Mouse (Mus musculus): Measurements from ENCODE around the gene Trpm3.

The Trpm3 gene

DNA sequence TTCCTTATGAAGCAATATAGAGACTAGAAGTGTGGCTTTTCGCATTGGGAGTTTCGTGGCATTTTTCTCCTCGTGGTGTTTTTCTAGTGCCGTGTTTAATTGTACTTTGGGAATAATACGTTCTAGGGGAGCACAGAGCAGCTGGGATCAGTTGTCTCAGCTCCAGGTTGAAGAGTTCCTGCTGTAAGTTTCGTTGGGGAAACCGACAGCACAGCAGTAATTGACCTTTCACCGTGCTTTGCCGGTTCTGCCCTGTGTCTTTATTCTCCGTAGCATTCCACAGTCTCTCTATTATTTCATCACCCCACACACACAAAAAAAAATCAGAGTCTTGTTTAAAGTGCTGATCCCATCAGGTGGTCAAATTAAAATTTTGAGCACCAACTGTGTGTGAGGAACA, 496.8 kb downstream of the Trpm3 start:
- no peak for DNase-seq (ENCODE audit: low spot score in 2 of 2)

DNA sequence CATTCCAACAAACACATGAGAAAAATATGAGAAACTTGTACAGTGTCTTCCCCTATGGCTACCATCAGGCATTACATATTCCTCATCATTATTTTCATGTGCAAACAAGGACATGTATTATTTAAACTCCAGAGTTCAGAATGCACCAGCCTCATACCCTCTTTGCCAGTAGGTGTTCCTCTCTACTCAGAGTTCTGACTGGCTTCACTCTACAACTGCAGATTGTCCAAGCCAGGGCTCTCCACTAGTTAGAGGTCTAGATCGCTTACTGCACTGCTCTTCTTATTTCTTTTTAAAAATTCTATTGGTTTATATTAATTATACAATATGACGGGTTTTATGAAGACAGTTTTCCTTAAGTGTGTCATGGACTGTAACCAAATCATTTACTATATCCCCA, 498.9 kb downstream of the Trpm3 start:
- DNase-seq (ENCODE audit: low spot score in 2 of 2) = no peak

DNA sequence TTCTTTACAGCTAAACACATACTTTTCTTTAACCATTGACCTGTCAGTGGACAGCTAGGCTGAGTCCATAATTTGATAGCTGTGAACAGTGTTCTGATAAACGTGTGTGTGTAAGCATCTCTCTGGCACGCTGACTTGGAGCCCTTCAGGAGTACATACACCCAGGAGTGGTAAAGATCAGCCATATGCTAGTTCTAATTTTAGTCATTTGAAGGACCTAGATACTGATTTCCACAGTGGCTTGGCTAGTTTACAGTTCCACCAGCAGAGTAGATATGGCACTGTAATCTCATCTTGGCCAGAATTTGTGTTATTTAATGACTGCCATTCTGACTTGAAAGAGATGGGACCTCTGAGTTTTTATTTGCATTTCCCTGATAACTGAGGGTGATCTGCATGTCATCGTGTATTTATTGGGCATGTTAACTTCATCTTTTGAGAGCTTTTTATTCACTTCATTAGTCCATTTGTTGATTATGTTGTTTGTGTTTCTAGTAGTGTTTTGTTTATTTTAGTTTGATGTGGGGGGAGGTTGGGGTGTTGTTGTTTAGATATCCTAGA, 499.6 kb downstream of the Trpm3 start:
- DNase-seq (ENCODE audit: low spot score in 2 of 2) = no peak

DNA sequence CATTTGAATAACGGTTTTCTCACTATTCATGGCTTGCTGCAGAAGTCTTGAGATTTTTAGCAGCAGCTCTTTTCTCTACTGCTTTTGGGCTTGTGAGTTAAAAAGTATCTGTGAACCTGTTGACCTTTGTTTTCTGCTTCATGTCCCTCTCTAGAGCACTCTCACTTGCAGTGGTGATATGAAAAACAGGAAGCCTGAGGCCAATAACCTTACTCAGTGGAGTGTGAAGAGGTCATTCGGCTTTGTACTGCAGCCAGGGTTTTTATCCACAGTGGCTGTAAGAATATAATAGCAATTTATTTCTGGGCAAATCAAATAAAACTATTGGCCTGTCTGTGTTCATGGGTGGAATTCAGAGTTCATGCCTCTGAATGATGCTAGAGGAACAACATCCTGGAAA, 503.3 kb downstream of the Trpm3 start:
- no peak for DNase-seq (ENCODE audit: low spot score in 2 of 2)

DNA sequence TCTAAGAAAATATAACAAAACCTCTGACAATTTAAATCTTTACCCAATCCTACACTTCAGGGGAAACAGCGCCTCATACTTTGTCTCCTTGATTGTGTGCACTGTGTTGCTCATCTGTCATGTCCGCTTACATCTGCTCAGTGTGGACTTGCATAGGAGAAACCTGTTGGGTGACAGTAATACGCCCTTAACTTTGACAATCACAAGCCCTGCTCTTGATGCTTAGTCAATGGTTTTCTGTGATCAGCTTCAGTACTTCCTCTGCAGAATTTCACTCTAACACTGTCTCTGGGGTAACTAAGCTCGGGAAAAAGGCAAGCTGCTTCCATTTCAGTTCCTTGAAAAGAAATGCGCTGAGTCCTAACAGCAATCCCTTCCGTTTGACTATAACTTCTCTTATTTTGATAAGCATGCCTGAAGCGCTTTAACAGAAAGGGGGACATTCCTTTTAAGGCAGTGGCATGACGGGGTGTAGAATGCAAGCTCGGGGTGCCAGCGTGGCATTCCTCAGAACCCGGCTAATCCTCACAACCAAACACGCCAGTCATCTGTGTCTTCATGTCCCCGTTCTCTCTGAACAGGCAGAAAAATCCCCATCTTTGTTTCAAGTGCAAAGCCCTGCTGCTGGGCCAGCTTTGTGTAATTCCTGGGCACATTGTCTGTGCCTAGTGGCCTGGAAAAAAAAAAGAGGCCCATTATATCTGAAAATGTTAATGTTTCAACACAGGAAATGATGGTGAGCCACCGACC, 517.8 kb downstream of the Trpm3 start:
- peak in 1 of 2 experiments; percentile 33 for DNase-seq (ENCODE audit: low spot score in 2 of 2)

DNA sequence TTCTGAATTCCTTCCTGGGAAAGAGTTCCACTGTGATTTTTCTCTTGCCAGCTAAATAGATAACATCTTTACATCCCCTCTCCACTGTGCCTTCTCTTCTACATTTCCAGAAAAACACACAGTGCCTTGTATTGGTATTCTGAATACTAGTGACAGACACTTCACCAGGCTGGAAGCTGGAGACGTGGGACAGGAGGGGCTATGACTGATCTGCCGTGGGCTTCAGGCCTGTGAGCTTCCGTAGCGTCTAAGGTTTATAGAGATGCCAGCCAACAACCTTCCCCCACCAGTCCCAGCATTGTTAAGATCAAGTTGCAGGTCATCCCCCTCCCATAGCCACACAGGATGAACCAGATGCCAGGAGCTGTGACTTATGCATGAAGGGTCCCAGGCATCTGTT, 518.4 kb downstream of the Trpm3 start:
- DNase-seq (ENCODE audit: low spot score in 2 of 2) = no peak

DNA sequence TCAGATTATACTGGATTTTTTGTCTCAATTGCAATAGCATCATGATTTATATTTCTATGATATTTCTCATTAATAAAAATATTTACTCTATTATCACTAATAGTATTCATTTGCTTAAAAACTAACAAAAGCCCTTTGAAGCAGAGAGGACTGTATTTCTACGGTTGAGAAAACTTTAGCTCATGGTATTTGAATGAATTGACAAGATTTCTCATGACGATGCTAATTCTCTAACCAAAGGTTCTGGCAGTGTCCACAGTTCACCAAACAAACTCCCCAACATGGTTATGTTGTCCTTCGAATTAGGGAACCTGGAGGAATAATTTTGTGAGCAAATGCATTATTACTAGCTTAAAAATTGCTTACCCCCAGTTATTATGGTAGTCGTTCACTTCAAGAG, 526.6 kb downstream of the Trpm3 start:
- DNase-seq (ENCODE audit: low spot score in 2 of 2) = no peak

DNA sequence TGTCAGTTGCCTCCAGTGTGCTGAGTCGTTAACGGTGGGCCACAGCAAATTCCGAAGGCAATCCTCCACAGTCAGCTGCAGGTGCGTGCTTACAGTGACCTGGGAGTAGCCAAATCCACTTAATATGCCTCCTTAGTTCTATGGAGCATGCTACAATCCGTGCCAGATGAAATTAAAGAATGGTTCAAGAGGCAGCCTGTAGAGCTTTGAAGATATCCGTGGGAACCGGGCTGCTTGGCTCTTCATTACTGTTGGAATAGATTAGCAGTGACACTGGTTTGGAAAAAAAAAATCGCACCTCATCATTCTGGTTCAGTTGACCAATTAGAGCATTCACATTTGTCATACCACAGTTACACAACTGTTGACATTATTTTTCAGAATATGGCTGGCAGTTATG, 531.4 kb downstream of the Trpm3 start:
- no peak for DNase-seq (ENCODE audit: low spot score in 2 of 2)

DNA sequence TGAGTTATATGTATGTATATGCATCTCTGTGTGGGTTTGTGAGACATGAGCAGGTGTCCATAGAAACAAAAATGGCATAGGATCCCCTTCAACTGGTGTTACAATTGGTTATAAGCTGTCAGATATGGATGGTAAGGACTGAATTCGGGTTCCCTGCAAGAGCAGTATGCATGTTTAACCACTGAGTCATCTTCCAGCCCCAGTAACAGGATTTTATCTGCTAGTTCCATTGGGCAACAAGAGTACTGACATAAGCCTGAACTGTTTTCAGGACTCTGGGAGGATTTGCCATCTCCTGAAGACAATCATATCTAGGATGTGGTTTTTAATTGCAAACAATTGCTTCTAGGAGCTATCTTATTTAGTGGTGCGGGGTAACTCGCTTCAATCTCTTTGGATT, 534.0 kb downstream of the Trpm3 start:
- no peak for DNase-seq (ENCODE audit: low spot score in 2 of 2)

DNA sequence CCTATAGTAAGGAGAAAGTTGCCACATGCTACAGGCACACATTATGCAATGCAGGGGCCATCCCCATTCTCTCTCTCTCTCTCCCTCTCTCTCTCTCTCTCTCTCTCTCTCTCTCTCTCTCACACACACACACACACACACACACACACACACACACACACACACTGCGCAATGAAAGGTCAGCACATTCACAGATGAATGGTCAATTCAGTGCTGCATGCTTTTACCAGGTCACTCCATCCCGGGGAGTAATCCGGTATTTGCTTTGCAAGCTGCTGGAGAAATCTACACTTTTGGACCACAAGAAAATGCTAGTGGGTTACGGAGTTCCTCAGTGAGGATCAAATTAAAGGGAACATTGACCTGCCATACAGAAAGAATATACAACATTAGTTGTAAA, 537.4 kb downstream of the Trpm3 start:
- no peak for DNase-seq (ENCODE audit: low spot score in 2 of 2)

DNA sequence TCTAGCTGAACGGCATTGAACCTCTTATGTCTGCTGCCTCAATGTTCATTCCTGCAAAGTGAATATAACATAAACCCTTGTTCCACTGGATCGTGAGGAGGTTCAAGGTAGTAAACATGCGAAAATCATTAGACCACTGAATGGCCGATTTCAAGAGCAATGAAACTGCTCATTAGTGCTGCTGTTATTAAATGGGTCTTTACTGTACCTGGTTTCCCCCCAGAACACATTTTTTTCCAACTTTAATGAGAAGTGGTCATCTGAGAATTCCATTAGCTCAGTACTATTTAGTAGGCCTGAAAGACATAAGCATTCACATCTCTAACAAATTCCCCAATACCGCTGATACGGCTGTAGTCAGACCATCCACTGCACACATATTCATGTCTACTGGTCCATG, 543.4 kb downstream of the Trpm3 start:
- DNase-seq (ENCODE audit: low spot score in 2 of 2) = no peak

DNA sequence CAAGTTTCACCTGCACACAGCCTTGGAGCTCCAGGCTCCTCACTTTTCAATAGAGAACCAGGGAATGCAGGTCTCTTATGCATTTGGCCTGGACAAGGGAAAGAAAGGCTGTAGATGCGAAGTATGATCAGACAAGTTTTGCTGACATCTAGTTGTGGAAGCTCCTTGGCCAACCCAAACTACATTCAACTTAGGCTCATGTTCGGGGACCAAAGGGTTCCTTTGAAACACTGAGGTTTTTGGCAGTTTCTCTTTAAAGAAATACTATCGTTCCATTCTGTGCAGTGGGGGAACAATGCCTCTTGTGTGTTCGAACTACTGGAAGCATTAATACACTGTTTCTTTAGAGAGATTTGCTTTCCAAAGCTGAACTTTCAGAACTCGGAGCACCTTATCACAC, 553.1 kb downstream of the Trpm3 start:
- no peak for DNase-seq (ENCODE audit: low spot score in 2 of 2)

DNA sequence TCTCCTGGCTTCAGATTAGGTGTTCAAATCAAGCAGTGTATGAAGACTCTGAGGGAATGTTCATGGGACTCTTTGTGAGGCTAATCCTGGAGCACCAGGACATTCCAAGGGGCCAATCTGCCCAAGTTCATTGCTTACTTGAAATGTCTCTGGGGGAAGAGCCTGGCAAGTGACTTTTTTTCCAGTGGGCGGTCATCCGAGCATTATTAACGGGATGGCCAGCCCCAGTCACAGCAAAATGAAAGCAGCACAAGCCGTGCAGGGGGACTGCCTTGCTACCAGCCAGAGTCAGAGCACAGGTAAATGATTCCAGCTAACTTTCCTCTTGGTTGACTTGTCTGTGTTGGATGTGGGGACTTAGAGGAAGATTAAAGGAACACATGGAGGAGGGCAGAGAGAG, 553.7 kb downstream of the Trpm3 start:
- no peak for DNase-seq (ENCODE audit: low spot score in 2 of 2)

DNA sequence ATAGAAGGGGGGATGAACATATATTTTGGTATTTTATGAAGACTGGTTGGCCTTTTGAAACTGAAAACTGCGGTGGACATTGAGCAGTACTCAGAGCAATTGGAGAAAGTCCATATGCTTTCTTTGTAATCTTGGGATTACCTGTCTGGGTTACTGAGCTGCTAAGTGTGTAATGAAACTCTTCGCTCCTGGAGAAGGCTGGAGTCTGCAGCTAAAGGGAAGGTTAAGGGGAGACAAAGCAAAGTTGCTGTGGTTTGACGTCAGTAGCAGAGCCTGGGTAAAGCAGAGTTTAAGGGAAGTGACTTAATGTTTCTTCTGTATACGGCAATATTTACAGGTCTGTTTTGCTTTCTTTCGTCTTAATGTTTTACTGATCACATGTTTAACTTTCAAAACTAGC, 554.1 kb downstream of the Trpm3 start:
- no peak for DNase-seq (ENCODE audit: low spot score in 2 of 2)

DNA sequence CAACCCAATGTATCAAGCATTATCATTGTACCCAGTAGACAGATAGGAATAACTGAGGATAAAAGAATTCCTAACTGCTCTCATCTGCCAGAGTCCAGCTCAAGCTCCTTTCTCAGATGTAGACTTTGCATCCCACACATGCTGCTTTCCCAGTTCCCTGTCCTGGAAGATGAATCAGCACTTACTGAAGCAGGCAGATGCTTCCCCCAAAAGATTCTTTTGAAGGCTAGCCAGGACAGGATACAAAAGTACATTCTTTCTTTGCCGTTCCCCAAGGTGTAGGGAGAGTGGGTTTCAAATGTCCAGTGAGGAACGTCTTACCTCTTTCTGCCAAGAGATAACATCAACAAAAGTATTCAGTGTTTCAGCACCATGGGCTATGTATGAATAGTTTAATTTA, 556.6 kb downstream of the Trpm3 start:
- no peak for DNase-seq (ENCODE audit: low spot score in 2 of 2)

DNA sequence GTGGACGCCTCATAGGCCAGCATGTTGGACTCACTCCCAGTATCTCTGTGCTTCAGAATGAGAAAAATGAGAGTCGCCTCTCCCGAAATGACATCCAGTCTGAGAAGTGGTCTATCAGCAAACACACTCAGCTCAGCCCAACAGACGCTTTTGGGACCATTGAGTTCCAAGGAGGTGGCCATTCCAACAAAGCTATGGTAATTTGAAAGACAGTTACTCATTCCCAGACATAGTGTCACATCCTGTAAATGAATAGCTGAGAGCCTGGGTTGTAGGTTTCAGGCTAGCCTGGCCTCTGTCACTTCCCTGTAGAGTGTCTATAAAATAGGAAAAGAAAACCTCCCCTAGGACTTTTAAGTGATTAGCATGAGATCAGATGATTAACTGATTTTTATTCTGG, 559.9 kb downstream of the Trpm3 start:
- DNase-seq (ENCODE audit: low spot score in 2 of 2) = no peak

DNA sequence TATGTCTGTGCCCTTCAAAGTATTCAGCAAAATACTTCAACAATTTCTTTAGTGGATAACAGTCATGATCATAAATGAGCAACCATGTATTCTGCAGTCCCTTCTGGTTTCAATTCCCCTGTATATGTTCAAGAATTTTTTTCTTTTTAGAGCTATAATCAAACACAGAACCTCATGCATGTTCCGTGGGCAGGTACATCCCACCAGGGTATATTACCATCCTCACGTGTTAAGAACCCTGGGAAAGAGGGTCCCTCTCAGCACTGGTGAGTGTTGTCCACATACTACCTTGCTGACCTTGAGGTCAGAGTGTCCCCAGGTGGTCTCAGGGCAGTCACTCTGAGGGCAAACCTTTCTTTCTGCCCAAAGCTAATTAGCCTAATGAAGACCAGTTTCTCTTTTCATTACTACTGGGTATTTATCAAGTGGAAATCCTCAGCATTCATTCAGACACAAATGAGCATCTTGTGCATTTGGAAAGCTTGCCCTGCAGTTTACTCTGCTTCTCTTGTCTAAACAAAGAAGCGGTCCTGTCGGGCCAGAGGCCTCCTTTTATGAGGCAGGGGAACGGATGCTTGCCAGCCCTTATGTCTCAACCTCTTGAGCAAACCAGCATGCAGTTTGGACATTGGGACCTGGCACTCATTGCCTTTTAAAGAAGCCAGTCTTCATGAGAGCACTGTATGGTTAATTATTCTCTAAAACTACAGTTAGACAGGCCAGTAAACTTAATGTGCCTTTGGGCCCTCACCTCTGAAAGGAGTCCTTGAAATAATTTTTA, 562.2 kb downstream of the Trpm3 start:
- peak; percentile 49 to 63 for DNase-seq (ENCODE audit: low spot score in 2 of 2)

DNA sequence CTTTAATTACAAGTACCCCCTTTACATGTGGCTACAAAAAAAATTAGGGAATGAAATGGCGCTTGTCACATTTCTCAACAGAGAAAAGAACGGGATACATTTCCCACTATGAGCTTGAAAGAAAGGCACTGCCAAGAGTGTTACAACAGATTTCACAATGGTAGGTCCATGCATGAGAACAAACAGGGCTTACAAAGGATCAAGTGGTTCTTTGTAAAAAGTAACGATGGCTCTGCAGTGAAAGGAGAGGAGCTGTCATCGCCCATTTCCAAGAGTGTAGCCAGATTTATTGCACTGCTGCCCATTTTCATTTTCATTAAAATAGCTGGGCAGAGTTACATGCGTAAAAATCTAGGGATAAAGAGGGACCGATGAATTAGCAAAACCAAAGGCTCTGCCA, 565.0 kb downstream of the Trpm3 start:
- no peak for DNase-seq (ENCODE audit: low spot score in 2 of 2)

DNA sequence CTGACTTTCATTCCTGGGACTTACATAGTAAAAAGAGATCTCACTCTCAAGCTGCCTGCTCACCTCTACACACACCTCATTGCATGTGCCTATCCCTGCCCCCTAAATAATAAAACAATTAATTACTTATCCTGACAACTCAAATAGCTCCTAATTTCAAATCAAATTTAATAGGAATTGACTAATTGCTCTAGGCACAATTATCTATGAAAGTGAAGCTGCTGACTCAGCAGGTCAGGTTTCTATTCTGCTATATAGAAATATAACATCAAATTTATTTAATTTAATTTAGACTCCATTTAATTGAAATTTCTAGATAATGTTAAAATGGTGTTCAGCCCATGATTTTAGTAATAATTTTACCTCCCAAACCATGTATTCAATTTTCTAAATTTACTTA, 566.6 kb downstream of the Trpm3 start:
- DNase-seq (ENCODE audit: low spot score in 2 of 2) = no peak

DNA sequence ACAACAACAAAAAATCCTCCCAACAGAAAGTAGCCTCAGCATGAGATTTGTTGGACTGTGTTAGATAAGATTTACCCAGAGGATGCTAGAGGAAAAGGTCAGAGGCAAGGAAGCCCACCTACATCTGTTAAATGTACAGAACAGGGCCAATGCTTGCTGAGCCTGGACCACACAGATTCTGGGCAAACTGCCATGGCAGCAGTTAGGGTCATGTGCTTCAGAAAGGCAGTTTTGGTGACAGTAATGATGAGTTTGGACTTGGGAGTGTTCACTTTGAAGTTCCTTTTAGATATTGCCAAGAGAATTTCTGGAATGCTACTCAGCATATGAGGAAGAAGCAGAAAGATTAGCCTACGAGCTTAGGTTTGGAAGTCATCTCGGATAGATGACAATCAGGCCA, 580.2 kb downstream of the Trpm3 start:
- DNase-seq (ENCODE audit: low spot score in 2 of 2) = no peak

DNA sequence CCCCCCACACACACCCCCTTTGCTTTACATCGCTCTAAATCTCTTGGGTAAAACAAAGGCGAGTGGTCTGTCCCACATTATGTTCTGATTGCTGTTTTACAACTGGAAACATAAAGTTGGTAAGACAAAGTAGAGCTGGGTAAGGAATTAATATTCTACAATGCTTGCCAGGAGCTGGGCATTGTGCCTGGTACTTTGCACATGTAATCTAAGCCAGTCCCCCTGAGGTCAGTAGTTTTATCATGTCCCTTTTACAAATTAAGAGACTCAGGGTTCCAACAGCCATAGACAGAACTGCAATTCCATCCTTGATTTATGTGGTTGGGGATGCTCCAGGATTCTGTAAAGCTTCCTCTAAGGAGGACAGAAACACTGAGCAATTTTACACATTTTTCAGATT, 591.0 kb downstream of the Trpm3 start:
- DNase-seq (ENCODE audit: low spot score in 2 of 2) = no peak

DNA sequence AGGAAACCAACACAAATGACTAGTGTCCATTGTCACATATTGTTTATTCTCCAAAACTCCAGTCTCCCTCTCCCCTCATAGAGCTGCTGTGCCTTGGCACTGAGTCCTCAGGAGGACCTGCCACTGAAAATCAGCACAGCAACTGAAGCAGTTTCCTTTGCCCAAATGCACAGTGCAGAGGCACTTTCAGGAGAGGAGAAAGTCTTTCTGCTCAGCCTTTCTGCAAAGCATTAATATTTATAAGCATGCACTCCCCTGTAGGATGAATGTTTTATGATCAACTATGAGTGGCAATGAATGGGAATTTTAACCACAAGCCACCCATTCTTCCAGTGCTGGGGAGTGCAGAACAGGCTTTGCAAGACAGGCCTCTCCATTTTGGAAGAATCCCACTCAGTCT, 592.1 kb downstream of the Trpm3 start:
- DNase-seq (ENCODE audit: low spot score in 2 of 2) = no peak

DNA sequence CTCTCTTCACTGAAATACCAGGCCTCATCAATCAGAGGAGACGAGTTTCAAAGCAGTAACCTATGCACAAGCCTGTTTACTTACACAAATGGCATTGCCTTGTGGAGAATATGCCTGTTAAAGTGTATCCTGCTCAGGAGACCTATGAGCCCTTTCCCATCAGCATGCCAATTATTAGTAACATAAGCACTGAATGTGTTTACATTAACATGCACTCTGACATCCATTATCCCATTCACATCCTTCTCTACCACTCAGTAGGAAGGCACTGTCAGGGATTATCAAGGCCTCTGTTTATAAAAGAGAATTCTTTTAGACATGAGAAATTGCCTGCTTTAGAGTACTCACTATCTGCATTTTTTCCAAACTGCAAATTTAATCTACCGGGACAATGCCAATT, 598.0 kb downstream of the Trpm3 start:
- no peak for DNase-seq (ENCODE audit: low spot score in 2 of 2)
